Mouse (Mus musculus) adrenal gland, postnatal 25 days (tissue): ENCODE measurements around the gene Smc1b. TPM values are rescaled to one million over a fixed set of nuclear protein-coding genes. Genes with fewer than 3 reads are reported as not detected.
"Not testable (repeated sequence)": the region's sequence is repeated elsewhere in the genome, so short reads cannot be mapped to it uniquely, and the experiment has no call there.

Source experiments
- DNase-seq: peaks from one replicate; pipeline ENCODE4 v3.0.0; 2021; ENCODE audit warnings: mixed read lengths
- total RNA-seq: library from RNA; stranded (reverse); gene quantifications from 2 replicates; pipeline ENCODE4 v1.2.3, GENCODE M21; 2021

Gene Smc1b
- total RNA-seq, 1 experiment from 2014 or later = not detected

- no peak for DNase-seq
Measured at GRCm38 (mm10) chr15:85135143-85135542, 3.4 kb upstream of the Smc1b start.

DNA sequence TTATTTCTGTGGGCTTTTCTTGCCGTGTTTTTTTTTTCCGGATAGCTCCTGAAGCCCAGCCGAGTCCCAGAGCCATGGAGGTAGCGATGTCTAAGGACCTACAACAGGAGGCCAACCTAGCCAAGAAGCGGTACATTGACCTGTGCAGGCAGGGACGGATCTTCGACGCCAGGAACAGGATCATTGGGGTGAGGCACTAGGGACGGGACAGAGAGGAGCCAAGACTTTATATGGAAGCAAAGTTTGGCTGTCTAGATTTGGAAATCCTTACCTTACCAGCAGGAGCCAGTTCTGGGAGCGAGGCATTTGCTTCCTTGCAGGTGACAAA lies 393 bp upstream of the Smc1b start:
- DNase-seq = no peak

GRCm38 (mm10) chr15:85085641-85086040 lies 46.1 kb downstream of the Smc1b start:
- DNase-seq = no peak

DNA sequence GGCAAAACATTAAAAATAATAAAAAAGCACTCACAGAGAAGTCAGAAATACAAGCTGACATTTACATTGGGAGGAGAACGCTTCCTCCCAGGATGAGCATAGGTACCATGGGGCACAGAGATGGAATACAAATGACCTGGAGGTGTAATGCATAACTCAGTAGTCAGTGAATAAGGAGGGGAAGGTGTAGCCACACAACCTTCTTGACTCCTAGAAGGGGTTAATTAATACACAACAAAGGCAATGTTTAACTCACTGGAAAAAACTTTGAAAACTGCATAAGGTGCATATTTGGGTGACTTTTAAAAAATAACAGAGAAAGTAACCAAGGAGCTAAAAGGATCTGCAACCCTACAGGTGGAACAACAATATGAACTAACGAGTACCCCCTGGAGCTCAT lies 59.1 kb downstream of the Smc1b start:
- DNase-seq = no peak

DNA sequence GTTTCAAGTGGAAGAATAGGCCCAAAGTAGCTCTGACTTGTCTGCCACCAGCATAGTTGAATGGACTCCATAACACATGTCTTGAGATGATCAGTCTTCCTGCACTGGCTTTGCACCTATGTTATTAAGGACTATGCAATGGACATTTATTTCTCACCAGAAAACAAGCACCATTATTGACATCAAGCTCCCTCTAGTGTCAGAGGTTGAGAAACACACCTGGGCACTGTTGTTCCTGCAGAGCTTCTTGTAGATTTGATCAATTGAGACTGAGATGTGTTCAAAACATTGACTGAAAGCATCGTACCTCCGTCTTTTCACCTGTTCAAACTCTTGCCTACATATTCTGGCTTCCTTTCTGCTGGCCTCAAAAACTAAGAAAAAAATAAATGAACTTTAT lies 61.2 kb downstream of the Smc1b start:
- DNase-seq = no peak

DNA sequence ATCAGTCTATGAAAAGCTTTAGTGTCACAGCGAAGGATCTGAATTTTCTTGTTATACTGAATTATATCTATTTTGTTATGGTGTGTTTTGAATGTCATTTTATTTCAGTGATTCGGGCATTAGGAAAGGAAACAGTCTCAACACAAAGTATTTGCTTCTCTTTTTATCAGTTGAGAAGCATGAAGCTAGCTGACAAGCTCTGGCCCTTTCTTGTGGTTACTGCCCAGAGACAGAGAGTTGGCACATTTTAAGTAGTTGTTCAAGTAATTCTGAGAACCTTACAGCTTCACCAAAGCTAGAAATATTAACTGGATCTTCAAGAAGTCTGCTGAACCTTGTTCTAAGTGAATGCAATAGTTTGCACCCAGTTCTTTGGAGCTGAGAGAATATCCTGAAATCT lies 68.3 kb downstream of the Smc1b start:
- no peak for DNase-seq

GRCm38 (mm10) chr15:85055186-85055585 lies 76.6 kb downstream of the Smc1b start:
- DNase-seq = no peak

DNA sequence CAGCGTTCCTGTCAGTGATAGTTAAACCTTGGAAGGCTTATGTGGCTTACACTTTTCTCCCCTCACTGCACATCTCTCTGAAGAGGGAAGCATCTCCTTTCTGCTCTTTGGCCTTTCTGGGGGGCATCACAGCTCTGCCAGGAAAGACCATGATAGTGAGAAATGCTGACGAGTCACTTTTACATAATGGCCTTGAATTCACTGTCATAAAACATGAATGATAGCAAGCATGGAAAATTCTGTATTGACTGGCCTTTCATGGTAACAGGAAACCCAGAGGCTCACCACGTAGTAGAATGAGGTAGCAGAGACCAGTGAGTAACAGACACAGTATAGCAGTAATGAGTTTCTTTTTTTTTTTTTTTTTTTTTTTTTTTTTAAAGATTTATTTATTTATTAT lies 77.7 kb downstream of the Smc1b start:
- no peak for DNase-seq

DNA sequence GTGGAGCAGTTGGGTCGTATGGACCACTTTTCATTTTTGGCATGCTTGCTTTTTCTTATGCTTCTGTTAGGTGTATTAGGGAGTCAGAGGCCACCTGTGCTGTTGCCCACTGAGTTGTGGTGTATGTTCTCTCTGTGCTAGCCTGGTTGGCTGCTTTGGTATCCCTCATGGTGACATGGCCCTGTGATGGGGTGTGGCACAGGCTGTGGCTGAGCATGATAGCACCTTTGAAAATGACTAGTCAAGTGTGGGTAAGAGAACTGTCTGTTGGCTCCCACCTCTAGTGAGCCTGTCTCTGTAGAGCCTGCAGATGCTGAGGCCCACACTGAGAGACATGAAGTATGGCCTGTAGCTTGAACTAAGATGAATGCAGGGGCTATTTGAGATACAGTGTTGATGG lies 82.0 kb downstream of the Smc1b start:
- no peak for DNase-seq

GRCm38 (mm10) chr15:85047865-85048264 lies 83.9 kb downstream of the Smc1b start:
- peak; percentile 32 for DNase-seq

- no peak for DNase-seq
Measured at GRCm38 (mm10) chr15:85046230-85046950, 85.4 kb downstream of the Smc1b start.

DNA sequence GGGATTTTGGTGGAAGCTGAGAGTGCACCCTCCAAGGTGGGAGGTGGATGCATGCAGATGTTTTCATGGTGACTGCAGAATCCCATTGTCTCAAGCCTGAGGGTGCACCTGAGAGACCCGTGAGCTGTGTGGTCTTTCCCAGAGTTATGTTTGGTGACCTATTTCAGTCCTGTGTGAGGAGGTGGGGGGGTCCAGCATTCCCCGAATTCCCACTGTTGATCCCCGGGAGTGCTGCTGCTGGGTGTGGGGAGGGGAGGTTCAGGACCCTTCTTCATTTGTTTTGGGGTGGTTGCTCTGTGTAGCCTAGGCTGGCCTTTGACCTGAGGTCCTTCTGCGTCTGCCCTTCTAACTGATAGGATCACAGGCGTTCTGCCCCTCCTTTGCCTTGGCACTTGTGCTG lies 88.0 kb downstream of the Smc1b start:
- no peak for DNase-seq

DNA sequence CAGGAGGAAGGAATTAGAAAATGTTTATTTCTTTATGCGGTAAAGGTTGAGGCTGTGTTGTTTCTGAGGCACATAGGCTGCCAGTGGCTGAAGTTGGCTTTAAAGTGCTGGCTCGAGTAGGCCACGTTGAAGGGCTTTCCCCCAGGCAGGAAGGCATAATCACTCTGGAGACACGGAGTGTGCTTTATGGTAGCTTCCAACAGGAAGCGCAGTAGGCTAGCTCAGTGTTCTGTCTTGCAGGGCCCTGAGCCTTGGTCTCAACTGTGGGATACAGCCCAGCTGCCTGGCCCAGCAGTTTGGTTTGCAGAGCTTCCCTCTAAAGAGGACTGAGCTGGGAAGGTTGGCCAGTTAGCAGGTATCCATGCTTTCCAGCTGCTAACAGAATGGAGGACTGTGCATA lies 88.6 kb downstream of the Smc1b start:
- no peak for DNase-seq

- no peak for DNase-seq
Measured at GRCm38 (mm10) chr15:85042361-85042954, 89.3 kb downstream of the Smc1b start.

GRCm38 (mm10) chr15:85041546-85042225 lies 90.1 kb downstream of the Smc1b start:
- no peak for DNase-seq

DNA sequence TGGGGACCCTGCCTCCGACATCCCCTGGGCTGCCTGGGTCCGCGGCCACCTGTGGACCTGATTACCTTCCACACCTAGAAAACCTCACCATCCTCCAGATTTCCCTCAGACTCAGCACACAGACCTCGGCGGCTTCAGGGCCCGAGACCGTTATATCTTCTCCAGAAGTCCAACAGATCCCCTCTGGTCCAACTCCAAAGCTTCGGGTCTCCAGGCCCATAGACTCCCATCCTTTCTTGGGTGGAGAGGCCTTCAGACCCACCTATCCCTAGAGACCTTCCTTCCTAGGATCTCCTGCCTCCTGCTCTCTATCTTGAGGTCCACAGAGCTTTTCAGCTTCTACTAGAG lies 94.4 kb downstream of the Smc1b start:
- no peak for DNase-seq

- DNase-seq = peak; percentile 98
Measured at GRCm38 (mm10) chr15:85036566-85037342, 95.0 kb downstream of the Smc1b start.

- not testable (repeated sequence) for DNase-seq
Measured at GRCm38 (mm10) chr15:85033916-85034315, 97.8 kb downstream of the Smc1b start.

- no peak for DNase-seq
Measured at GRCm38 (mm10) chr15:85031866-85032265, 99.9 kb downstream of the Smc1b start.

DNA sequence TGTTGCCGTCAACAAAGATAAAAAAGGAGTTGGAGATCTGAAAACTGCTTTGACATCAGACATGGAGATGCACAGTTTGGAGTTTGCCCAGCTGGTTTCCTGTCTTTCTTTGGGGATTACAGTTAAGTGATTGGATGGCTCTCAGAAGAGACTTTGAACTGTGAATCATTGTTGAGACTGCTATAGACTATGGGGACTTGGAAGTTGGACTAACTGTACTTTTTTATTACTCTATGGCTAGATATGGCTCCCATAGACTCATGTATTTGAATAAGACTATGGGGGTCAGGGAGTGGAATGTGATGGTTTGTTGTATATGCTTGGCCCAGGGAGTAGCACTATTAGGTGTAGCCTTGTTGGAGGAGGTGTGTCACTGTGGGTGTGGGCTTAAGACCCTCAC lies 101.1 kb downstream of the Smc1b start:
- DNase-seq = not testable (repeated sequence)

- not testable (repeated sequence) for DNase-seq
Measured at GRCm38 (mm10) chr15:85028648-85029047, 103.1 kb downstream of the Smc1b start, which contains the start of gene Fam118a. Fam118a (plus strand) TSS chr15:85028948.

DNA sequence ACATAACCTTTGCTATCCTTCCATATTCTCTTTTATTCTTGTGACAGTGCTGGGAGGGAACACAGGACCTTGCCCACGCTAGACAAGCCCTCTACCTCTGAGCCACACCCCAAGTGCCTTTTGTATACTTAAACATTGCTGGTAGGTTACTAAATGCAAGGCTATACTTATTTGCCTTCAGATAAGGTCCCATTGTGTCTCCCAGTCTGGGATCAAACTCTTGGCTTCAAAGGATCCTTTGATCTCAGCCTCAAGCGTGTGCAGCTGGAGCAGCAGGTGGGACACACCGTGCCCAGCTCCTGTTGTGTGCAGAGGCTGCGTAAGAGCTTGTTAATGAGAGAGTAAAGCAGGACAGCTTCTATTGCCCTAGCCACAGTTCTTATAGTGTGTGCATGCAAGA lies 104.0 kb downstream of the Smc1b start:
- no peak for DNase-seq

DNA sequence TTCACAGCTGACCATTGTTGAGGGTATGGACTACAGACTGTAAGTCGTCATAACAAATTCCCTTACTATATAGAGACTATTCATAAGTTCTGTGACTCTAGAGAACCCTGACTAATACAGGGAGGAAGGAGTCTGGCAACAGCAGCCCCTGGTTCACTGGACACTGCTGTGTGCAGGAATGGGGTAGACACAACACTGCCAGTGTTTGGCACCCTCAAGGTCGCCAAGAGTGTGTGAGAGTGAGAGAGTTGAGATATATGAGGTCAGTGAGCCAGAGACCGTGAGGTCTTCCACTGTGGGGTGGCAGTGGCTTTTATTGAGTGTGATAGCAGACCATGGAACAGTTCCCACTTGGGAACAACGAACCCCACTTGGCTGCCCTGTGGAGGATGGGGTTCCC lies 105.6 kb downstream of the Smc1b start:
- no peak for DNase-seq
